Mouse (Mus musculus): ENCODE results near the gene Slc7a9.

The Slc7a9 gene

GRCm38 (mm10) chr7:35447996-35448846, at the start of gene Slc7a9:
Gene Slc7a9, plus strand, starts transcription at chr7:35448796.
- no peak for DNase-seq

GRCm38 (mm10) chr7:35401169-35401568, 47.4 kb upstream of the Slc7a9 start:
- no peak for DNase-seq

- no peak for DNase-seq
These were observed 33.4 kb upstream of the Slc7a9 start for GRCm38 (mm10) chr7:35415226-35415625.

GRCm38 (mm10) chr7:35415801-35416653, 32.6 kb upstream of the Slc7a9 start:
- no peak for DNase-seq

GRCm38 (mm10) chr7:35416654-35416948, 32.0 kb upstream of the Slc7a9 start:
- DNase-seq, result no peak

- no peak for DNase-seq
These were observed 25.5 kb upstream of the Slc7a9 start for GRCm38 (mm10) chr7:35423071-35423470.

- DNase-seq, result no peak
These were observed 20.4 kb upstream of the Slc7a9 start for GRCm38 (mm10) chr7:35428146-35428545.

GRCm38 (mm10) chr7:35435266-35435665, 13.3 kb upstream of the Slc7a9 start:
- no peak for DNase-seq

- no peak for DNase-seq
These were observed 1.1 kb upstream of the Slc7a9 start for GRCm38 (mm10) chr7:35447501-35447900.

GRCm38 (mm10) chr7:35448867-35449266, 271 bp downstream of the Slc7a9 start:
- DNase-seq, result no peak

GRCm38 (mm10) chr7:35456091-35456814, 7.7 kb downstream of the Slc7a9 start:
- no peak for DNase-seq

- no peak for DNase-seq
These were observed 12.4 kb downstream of the Slc7a9 start for GRCm38 (mm10) chr7:35460971-35461370.

- DNase-seq, result peak; percentile 52
These were observed 16.4 kb downstream of the Slc7a9 start for GRCm38 (mm10) chr7:35465027-35465426.

- no peak for DNase-seq
These were observed 19.3 kb downstream of the Slc7a9 start for GRCm38 (mm10) chr7:35467856-35468255.

- no peak for DNase-seq
These were observed 22.2 kb downstream of the Slc7a9 start for GRCm38 (mm10) chr7:35470794-35471193.

- DNase-seq, result no peak
These were observed 27.9 kb downstream of the Slc7a9 start for GRCm38 (mm10) chr7:35476457-35476856.

- DNase-seq, result no peak
These were observed 36.5 kb downstream of the Slc7a9 start for GRCm38 (mm10) chr7:35485126-35485525.

- no peak for DNase-seq
These were observed 38.0 kb downstream of the Slc7a9 start for GRCm38 (mm10) chr7:35486553-35486952.

GRCm38 (mm10) chr7:35490186-35490585, 41.6 kb downstream of the Slc7a9 start:
- peak; percentile 53 for DNase-seq

- no peak for DNase-seq
These were observed 42.4 kb downstream of the Slc7a9 start for GRCm38 (mm10) chr7:35491005-35491404.

GRCm38 (mm10) chr7:35497516-35497915, 48.9 kb downstream of the Slc7a9 start:
- peak; percentile 25 for DNase-seq

- DNase-seq, result no peak
These were observed 53.4 kb downstream of the Slc7a9 start for GRCm38 (mm10) chr7:35501995-35502394.
